Mouse (Mus musculus): ENCODE measurements around the gene Kcnb1.

GRCm38 (mm10) chr2:167147708-167148107 lies 42.2 kb downstream of the Kcnb1 start:
- TF ChIP-seq ZC3H11A (IDR thresholded peaks at IDR 0.05; ENCODE audit: borderline replicate concordance, low read depth, low read length) (no peak), CHD2 (IDR thresholded peaks at IDR 0.05; ENCODE audit: low read depth, low read length) (no peak), HCFC1 (IDR thresholded peaks at IDR 0.05; ENCODE audit: borderline replicate concordance, insufficient read depth, low read length) (no peak)

Data from ES-E14 (cell line).